Mouse (Mus musculus): ENCODE results near the gene Mfn2. TPM values are rescaled to one million over a fixed set of nuclear protein-coding genes. Genes with fewer than 3 reads are reported as not detected.
A peak's percentile ranks its signal among the peaks of the same experiment; 100 is the strongest.
"Not testable (repeated sequence)": the region's sequence is repeated elsewhere in the genome, so short reads cannot be mapped to it uniquely, and the experiment has no call there.

Mfn2 gene
- polyA plus RNA-seq, 1 experiment from 2014 or later, result 29.8 TPM

- no peaks in the 10 kb centered on the region for H3K27me3 ChIP-seq (ENCODE audit: control insufficient read depth, insufficient read depth, low read length)
- no peak for ATAC-seq (ENCODE audit: insufficient number of reproducible peaks, insufficient read depth, low FRiP score, low read depth)
- no peaks in the 10 kb centered on the region for H3K36me3 ChIP-seq (ENCODE audit: control insufficient read depth, insufficient read depth, low read length)
- WGBS, result 78% methylated on average over 2 of the region's 2 CpGs
- no peak overlapping the region for H3K4me3 ChIP-seq (ENCODE audit: low read depth, low read length)
- no peak overlapping the region for H3K4me2 ChIP-seq (replicated peaks; ENCODE audit: low read depth, low read length)
- H3K4me1 ChIP-seq (ENCODE audit: control insufficient read depth, insufficient read depth, low read length), result peaks cover 4% of the 10 kb centered on the region; the same call in 1 of the 2 replicates
- H3K27ac ChIP-seq (ENCODE audit: low read length), result no peak overlapping the region
- H3K9me3 ChIP-seq (ENCODE audit: control insufficient read depth, low read depth, low read length), result no peaks in the 10 kb centered on the region
- no peak overlapping the region for H3K9ac ChIP-seq (replicated peaks; ENCODE audit: low read depth, low read length)
Measured at GRCm38 (mm10) chr4:147850776-147851175, 53.7 kb downstream of the Mfn2 start.

- Histone ChIP-seq H3K36me3 (ENCODE audit: control insufficient read depth, insufficient read depth, low read length) (no peaks in the 10 kb centered on the region), H3K4me1 (ENCODE audit: control insufficient read depth, insufficient read depth, low read length) (peaks cover 4% of the 10 kb centered on the region; the same call in 1 of the 2 replicates), H3K4me3 (ENCODE audit: low read depth, low read length) (peak overlapping the region; percentile 71), H3K9me3 (ENCODE audit: control insufficient read depth, low read depth, low read length) (no peaks in the 10 kb centered on the region), H3K27ac (ENCODE audit: low read length) (no peak overlapping the region), H3K9ac (replicated peaks; ENCODE audit: low read depth, low read length) (peak overlapping the region; percentile 52), H3K4me2 (replicated peaks; ENCODE audit: low read depth, low read length) (peak overlapping the region; percentile 50), H3K27me3 (ENCODE audit: control insufficient read depth, insufficient read depth, low read length) (no peaks in the 10 kb centered on the region)
- 3% methylated on average over 4 of the region's 4 CpGs for WGBS
- ATAC-seq (ENCODE audit: insufficient number of reproducible peaks, insufficient read depth, low FRiP score, low read depth), result peak; percentile 67
Measured at GRCm38 (mm10) chr4:147848584-147848991, 55.9 kb downstream of the Mfn2 start.

- peak; percentile 89 for ATAC-seq (ENCODE audit: insufficient number of reproducible peaks, insufficient read depth, low FRiP score, low read depth)
- Histone ChIP-seq H3K9ac (replicated peaks; ENCODE audit: low read depth, low read length) (peak within 1 kb of the TSS; percentile 52), H3K36me3 (ENCODE audit: control insufficient read depth, insufficient read depth, low read length) (0 out of 2 replicates have a peak, but pooled peaks cover 2% of the 10 kb centered on the region), H3K4me3 (ENCODE audit: low read depth, low read length) (peak within 1 kb of the TSS; percentile 71), H3K4me2 (replicated peaks; ENCODE audit: low read depth, low read length) (peak within 1 kb of the TSS; percentile 50), H3K9me3 (ENCODE audit: control insufficient read depth, low read depth, low read length) (peaks cover 3% of the 10 kb centered on the region; the same call in 1 of the 2 replicates), H3K27me3 (ENCODE audit: control insufficient read depth, insufficient read depth, low read length) (no peaks in the 10 kb centered on the region), H3K4me1 (ENCODE audit: control insufficient read depth, insufficient read depth, low read length) (peaks cover 4% of the 10 kb centered on the region; the same call in 1 of the 2 replicates), H3K27ac (ENCODE audit: low read length) (0 out of 2 replicates have a peak within 1 kb of the TSS, but pooled peaks have one; percentile 21)
- WGBS, result 2% methylated on average over 23 of the region's 23 CpGs
Measured at GRCm38 (mm10) chr4:147847614-147848583, 56.6 kb downstream of the Mfn2 start, which contains the start of gene Zfp933. Zfp933 (minus strand) TSS chr4:147848366.

- Histone ChIP-seq H3K4me3 (ENCODE audit: low read depth, low read length) (no peak overlapping the region), H3K9ac (replicated peaks; ENCODE audit: low read depth, low read length) (no peak overlapping the region), H3K27ac (ENCODE audit: low read length) (no peak overlapping the region), H3K36me3 (ENCODE audit: control insufficient read depth, insufficient read depth, low read length) (peaks cover 11% of the 10 kb centered on the region), H3K9me3 (ENCODE audit: control insufficient read depth, low read depth, low read length) (peaks cover 13% of the 10 kb centered on the region), H3K4me1 (ENCODE audit: control insufficient read depth, insufficient read depth, low read length) (peaks cover 4% of the 10 kb centered on the region; the same call in 1 of the 2 replicates), H3K27me3 (ENCODE audit: control insufficient read depth, insufficient read depth, low read length) (no peaks in the 10 kb centered on the region), H3K4me2 (replicated peaks; ENCODE audit: low read depth, low read length) (no peak overlapping the region)
- no peak for ATAC-seq (ENCODE audit: insufficient number of reproducible peaks, insufficient read depth, low FRiP score, low read depth)
- WGBS, result 87% methylated on average over 3 of the region's 3 CpGs
Measured at GRCm38 (mm10) chr4:147842871-147843270, 61.6 kb downstream of the Mfn2 start.

GRCm38 (mm10) chr4:147839282-147839681 lies 65.2 kb downstream of the Mfn2 start:
- Histone ChIP-seq H3K36me3 (ENCODE audit: control insufficient read depth, insufficient read depth, low read length) (peaks cover 11% of the 10 kb centered on the region), H3K9me3 (ENCODE audit: control insufficient read depth, low read depth, low read length) (peaks cover 16% of the 10 kb centered on the region)
- H3K4me3 ChIP-seq (ENCODE audit: low read depth, low read length); H3K27ac ChIP-seq (ENCODE audit: low read length); H3K4me2 ChIP-seq (replicated peaks; ENCODE audit: low read depth, low read length); H3K4me1 ChIP-seq (ENCODE audit: control insufficient read depth, insufficient read depth, low read length); H3K27me3 ChIP-seq (ENCODE audit: control insufficient read depth, insufficient read depth, low read length); H3K9ac ChIP-seq (replicated peaks; ENCODE audit: low read depth, low read length); ATAC-seq (ENCODE audit: insufficient number of reproducible peaks, insufficient read depth, low FRiP score, low read depth): not testable (repeated sequence)
- over 99% methylated on average over 7 of the region's 26 CpGs for WGBS

GRCm38 (mm10) chr4:147824389-147824788 lies 80.1 kb downstream of the Mfn2 start:
- Histone ChIP-seq H3K4me3 (ENCODE audit: low read depth, low read length) (no peak overlapping the region), H3K36me3 (ENCODE audit: control insufficient read depth, insufficient read depth, low read length) (peaks cover 36% of the 10 kb centered on the region), H3K27me3 (ENCODE audit: control insufficient read depth, insufficient read depth, low read length) (no peaks in the 10 kb centered on the region), H3K4me1 (ENCODE audit: control insufficient read depth, insufficient read depth, low read length) (no peaks in the 10 kb centered on the region), H3K27ac (ENCODE audit: low read length) (no peak overlapping the region), H3K4me2 (replicated peaks; ENCODE audit: low read depth, low read length) (no peak overlapping the region), H3K9ac (replicated peaks; ENCODE audit: low read depth, low read length) (no peak overlapping the region), H3K9me3 (ENCODE audit: control insufficient read depth, low read depth, low read length) (peaks cover 76% of the 10 kb centered on the region)
- 95% methylated on average over 4 of the region's 4 CpGs for WGBS
- ATAC-seq (ENCODE audit: insufficient number of reproducible peaks, insufficient read depth, low FRiP score, low read depth), result no peak

Other genes with a start within 250 kb of the Mfn2 start
- gene Zfp534, start 202.2 kb downstream of the Mfn2 start, polyA plus RNA-seq (2014; fragmentation: Nextera tagmentation; extraction: Ambion mirVana), result not detected in 2 replicates
- 10.6 and 12.3 TPM in 2 replicates for gene Zfp984, start 94.9 kb downstream of the Mfn2 start, polyA plus RNA-seq (2014; fragmentation: Nextera tagmentation; extraction: Ambion mirVana)
- gene Zfp933, start 56.3 kb downstream of the Mfn2 start, polyA plus RNA-seq (2014; fragmentation: Nextera tagmentation; extraction: Ambion mirVana), result 4.9 and 7.9 TPM in 2 replicates
- gene Miip, start 35.9 kb downstream of the Mfn2 start, polyA plus RNA-seq (2014; fragmentation: Nextera tagmentation; extraction: Ambion mirVana), result 32.9 and 33.1 TPM in 2 replicates
- 8.6 and 10.0 TPM in 2 replicates for gene Fv1, start 35.7 kb downstream of the Mfn2 start, polyA plus RNA-seq (2014; fragmentation: Nextera tagmentation; extraction: Ambion mirVana)
- gene Plod1, start 32.1 kb upstream of the Mfn2 start, polyA plus RNA-seq (2014; fragmentation: Nextera tagmentation; extraction: Ambion mirVana), result 53.0 and 56.0 TPM in 2 replicates
- gene 2510039O18Rik, start 36.2 kb upstream of the Mfn2 start, polyA plus RNA-seq (2014; fragmentation: Nextera tagmentation; extraction: Ambion mirVana), result 17.6 and 20.0 TPM in 2 replicates
- not detected in 2 replicates for gene Nppb, start 81.1 kb upstream of the Mfn2 start, polyA plus RNA-seq (2014; fragmentation: Nextera tagmentation; extraction: Ambion mirVana)
- gene Nppa, start 96.0 kb upstream of the Mfn2 start, polyA plus RNA-seq (2014; fragmentation: Nextera tagmentation; extraction: Ambion mirVana), result 1.2 and 2.3 TPM in 2 replicates
- gene Clcn6, start 134.1 kb upstream of the Mfn2 start, polyA plus RNA-seq (2014; fragmentation: Nextera tagmentation; extraction: Ambion mirVana), result 6.2 and 6.6 TPM in 2 replicates
- 18.0 and 18.4 TPM in 2 replicates for gene Mthfr, start 134.4 kb upstream of the Mfn2 start, polyA plus RNA-seq (2014; fragmentation: Nextera tagmentation; extraction: Ambion mirVana)
- gene Agtrap, start 183.3 kb upstream of the Mfn2 start, polyA plus RNA-seq (2014; fragmentation: Nextera tagmentation; extraction: Ambion mirVana), result 12.8 and 13.3 TPM in 2 replicates
- gene Mad2l2, start 225.7 kb upstream of the Mfn2 start, polyA plus RNA-seq (2014; fragmentation: Nextera tagmentation; extraction: Ambion mirVana), result 51.2 and 54.7 TPM in 2 replicates
- gene Draxin, start 226.0 kb upstream of the Mfn2 start, polyA plus RNA-seq (2014; fragmentation: Nextera tagmentation; extraction: Ambion mirVana), result 0.07 and 0.20 TPM in 2 replicates
- gene Fbxo6, start 247.4 kb upstream of the Mfn2 start, polyA plus RNA-seq (2014; fragmentation: Nextera tagmentation; extraction: Ambion mirVana), result 13.9 and 17.6 TPM in 2 replicates